Mouse (Mus musculus): ENCODE measurements at regions not wholly inside any gene's neighbourhood (a gene's known extent, or its start where the extent isn't known, plus 50 kb on each side); places are given as distances from the start of the nearest gene placed in this dataset.

DNA sequence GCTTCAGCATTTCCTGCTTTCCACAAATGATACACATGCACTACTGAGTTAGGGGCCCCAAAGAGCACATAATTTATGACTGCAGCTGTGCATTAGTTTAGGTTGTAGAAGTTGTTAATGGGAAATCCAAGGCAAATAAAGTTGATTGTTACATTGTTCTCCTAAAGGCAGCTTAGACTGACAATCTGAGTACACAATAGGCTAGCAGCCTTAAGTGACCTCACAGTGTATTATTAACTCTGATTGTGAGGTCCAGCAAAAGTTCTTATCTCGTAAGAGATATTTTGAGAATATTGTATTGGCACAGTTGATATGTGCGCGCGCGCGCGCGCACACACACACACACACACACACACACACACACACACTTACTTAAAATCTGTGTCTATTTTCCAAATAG, 70.5 kb upstream of the Yae1d1 start:
- DNase-seq (ENCODE audit: low read depth, low spot score): no peak

DNA sequence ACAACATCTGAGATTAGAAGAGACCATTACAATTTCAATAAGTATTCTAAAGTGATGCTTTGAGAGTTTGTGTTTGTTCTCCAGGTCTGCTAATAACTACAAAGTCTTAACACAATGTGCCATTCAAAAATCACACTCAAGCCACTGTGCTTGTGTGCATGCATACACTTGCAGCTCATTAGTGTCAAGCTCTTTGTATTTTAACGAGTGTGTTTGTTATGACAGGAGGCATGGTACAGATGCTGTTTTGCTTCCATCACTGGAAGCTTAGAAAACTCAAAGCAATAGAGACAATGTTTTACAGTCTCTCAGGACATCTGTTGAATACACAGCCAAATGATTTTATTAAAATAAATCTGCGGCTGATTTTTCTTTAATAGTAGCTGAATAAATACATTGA, 67.1 kb upstream of the Yae1d1 start:
- DNase-seq (ENCODE audit: low read depth, low spot score): no peak

GRCm38 (mm10) chr13:18057231-18057912, 64.2 kb upstream of the Yae1d1 start:
- peak; percentile 52 for DNase-seq (ENCODE audit: low read depth, low spot score)

DNA sequence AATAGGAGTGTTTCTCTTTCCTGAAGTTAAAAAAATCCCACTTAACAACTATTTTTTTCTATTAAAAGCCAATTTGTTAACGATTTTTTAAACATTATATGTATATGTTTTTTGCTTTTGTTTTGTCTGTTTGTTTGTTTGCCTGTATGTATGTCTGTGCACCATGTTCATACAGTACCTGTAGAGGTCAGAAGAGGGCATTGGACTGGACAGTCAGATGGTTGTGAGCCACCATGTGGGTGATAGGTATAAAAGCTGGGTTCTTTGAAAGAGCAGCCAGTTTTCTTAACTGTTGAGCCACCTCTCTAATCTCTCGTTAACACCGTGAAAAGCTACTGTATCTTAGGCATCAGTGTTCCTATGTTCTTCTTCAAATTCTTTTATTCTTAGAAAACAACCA, 63.7 kb upstream of the Yae1d1 start:
- DNase-seq (ENCODE audit: low read depth, low spot score): no peak

DNA sequence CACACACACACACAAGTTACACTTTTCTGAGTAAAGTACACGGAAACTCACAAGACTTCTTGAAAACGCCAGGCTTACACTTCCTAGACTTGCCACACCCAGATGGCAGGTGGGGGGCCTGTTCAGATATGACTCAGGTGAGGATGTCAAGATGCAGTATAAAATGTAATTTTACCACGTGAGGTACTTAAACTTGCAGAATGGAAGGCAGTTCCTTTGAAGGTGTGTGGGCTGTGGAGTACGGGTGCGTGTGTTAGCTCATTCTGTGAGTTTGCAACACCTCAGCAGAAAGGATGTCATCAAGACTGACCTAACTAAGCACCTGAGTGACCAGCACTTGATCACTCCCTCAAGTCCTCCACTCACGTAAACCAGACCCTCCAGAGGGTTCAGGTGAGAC, 50.0 kb upstream of the Yae1d1 start:
- DNase-seq (ENCODE audit: low read depth, low spot score): no peak

All from brain, embryonic 18.5 days (tissue).